11 mouse cellular contexts compared by ENCODE assay signal in the genomic region with DNA sequence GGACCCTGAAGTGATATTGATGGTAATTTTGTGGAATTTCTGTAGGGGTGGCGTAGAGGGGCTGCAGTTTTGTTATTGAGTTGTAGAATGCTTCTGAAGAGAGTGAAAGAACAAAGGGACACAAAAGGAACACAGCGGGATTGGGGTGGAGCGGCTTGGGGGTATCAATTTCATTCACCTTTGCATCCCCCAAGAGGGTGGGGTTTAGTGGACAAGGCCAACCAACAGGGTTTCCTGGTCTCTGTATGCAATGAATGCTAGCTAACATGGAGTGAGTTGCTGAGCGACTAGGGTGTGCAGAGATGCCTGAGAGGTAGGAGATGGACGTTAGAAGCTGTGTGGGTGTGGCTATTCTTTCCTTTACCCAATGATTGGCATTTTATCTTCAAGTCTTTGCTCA.
"Had no signal": no experiment of that assay in that cellular context is flagged by ENCODE, and none has a peak within 500 bp of the region (broad histone marks: within the 10 kb centered on the region; RNA-seq: fewer than 3 reads in every experiment).

No protein-coding gene starts in this region.

- H3K27me3 ChIP-seq: liver, embryonic 15.5 days; midbrain, embryonic 15.5 days; neural tube, embryonic 12.5 days had no signal

- H3K27ac ChIP-seq: limb, embryonic 10.5 days; liver, embryonic 15.5 days; midbrain, embryonic 15.5 days; neural tube, embryonic 12.5 days; stomach, postnatal 0 days had no signal

- H3K36me3 ChIP-seq: limb, embryonic 10.5 days; liver, embryonic 15.5 days; midbrain, embryonic 15.5 days; neural tube, embryonic 12.5 days had no signal

- ATAC-seq: lung, postnatal 0 days; midbrain, embryonic 15.5 days had no signal

- H3K9me3 ChIP-seq: limb, embryonic 10.5 days; liver, embryonic 15.5 days; midbrain, embryonic 15.5 days; neural tube, embryonic 12.5 days had no signal

- H3K9ac ChIP-seq: liver, embryonic 15.5 days; midbrain, embryonic 15.5 days; neural tube, embryonic 12.5 days had no signal

- H3K4me2 ChIP-seq: liver, embryonic 11.5 days; liver, embryonic 15.5 days; midbrain, embryonic 15.5 days; neural tube, embryonic 12.5 days had no signal

- H3K4me3 ChIP-seq: limb, embryonic 10.5 days; liver, embryonic 15.5 days; midbrain, embryonic 15.5 days; neural tube, embryonic 12.5 days had no signal

- DNase-seq: kidney, postnatal 14 days; lung, adult 2 months; lung, postnatal 36 days; thymus, postnatal 4 days had no signal
